Mouse (Mus musculus) retina, postnatal 1 day (tissue): ENCODE data around the gene Ap4e1.
A peak's percentile ranks its signal among the peaks of the same experiment; 100 is the strongest.

ENCODE experiments used
- DNase-seq: peaks from one replicate; pipeline ENCODE4 v3.0.0-alpha.2; 2012

The Ap4e1 gene

DNA sequence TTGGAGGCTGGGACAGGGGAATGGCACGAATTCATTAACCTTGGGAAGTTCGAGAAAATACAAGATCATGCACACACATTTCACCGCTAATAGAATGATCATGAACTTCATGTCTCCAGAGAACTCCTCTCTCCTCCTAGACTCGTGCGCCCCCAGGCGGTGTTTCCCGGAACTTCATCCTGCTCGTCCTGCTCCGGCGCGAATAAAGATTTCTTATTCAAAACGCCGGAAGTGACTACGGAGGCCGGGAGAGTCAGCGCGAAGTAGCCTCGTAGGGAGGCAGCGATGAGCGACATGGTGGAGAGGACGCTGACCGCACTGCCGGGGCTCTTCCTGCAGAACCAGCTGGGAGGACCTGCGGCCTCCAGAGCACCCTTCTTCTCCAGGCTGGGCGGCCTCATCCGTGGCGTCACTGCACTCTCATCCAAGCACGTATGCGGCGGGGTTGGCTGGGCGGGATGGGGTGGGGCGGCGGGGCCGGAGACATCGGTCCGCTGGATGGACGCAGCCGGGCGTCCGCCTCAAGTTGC, at the start of gene Ap4e1:
Gene Ap4e1, plus strand, starts transcription at position 249 of the 530 bp plus-strand sequence.
- DNase-seq, result peak; percentile 97

DNA sequence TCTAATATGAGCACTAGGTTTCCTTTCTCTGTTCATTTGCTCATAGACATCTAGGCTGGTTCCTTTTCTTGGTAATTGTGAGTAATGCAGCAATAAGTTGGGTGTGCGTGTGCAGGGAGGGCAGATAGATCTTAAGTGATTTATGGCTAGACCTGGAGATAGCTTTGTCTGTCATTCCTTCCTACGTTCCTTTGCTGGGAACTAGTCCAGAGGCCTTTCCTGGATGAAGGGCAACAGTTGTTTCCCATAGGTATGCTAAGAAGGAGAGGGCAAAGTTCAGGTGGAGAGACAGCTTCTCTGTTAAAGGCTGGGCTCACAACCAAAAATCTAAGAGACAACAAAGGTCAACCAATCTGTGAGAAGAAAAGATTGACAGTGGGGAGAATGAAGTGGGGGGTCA, 46.8 kb upstream of the Ap4e1 start:
- DNase-seq, result no peak

DNA sequence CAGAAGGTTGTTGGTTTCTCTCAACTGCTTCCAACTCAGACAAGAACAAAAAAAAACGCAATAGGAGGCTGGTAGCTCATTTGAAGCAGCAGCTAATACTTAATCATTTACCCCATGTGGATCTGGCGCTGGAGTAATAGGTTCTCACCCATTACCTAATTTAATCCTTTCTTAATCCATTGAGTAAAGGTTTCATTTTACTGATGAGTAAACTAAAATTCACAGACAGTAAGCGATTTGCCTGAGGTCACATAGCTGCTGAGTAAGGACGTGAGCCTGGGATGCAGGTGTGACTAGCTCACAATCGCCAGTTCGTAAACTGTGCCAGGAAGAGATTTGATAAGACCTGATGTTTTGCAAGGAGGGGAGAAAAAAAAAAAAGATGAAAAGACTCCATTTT, 31.1 kb upstream of the Ap4e1 start:
- no peak for DNase-seq

DNA sequence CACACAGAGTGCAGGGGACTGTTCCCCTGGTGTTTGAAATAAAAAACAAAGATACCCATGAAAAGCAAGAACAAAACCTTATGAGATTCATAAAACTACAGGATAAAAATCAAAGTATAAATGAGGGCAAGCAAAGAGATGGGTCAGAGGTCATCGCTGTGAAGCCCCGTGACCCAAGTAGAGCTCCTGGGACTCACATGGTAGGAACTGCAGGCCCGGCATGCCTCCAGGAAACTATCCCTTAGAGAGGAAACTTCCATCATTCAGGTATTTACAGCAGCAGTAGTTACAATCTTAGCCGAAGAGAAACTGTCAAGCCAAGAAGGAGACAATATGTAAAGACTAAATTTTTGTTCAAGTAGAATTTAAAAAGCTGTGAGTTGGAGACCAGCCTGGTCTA, 25.3 kb upstream of the Ap4e1 start:
- no peak for DNase-seq

DNA sequence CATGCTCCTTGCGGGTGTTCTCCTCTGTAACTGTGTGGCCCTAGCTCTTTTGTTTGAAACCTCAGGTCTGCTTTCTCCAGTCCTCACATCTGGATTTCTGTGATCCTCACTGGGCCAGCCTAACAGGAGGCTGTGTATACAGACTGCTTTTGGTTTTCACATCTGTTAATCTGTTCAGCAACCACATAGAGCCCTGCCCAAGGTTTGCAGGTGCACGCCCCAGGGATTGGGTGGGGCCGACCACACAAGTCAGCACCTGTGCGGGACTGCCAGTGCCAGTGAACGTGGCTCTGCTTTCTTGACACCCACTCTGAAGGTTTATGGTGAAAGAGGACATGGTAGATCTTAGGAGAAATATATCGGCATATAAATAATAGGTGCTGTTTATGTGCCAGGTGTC, 18.6 kb upstream of the Ap4e1 start:
- DNase-seq, result no peak

DNA sequence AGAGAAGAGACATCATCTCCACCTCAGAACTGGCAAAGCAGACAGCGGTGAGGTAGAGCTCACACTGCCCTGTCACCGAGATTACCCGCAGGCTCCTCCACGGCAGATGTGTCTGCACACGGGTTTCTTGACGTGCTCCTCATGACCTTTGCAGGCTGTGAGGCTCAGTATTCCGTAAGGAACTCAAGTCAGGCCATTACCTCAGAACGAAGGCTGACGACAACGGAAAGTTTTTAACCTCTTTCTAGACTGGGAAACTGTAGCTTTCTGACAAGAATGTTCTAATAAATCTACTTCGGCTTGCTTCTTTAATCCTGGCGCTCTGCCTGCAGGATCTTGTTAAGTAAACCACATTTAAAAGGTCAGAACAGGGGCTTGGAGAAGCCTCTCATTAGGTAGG, 15.8 kb upstream of the Ap4e1 start:
- no peak for DNase-seq

DNA sequence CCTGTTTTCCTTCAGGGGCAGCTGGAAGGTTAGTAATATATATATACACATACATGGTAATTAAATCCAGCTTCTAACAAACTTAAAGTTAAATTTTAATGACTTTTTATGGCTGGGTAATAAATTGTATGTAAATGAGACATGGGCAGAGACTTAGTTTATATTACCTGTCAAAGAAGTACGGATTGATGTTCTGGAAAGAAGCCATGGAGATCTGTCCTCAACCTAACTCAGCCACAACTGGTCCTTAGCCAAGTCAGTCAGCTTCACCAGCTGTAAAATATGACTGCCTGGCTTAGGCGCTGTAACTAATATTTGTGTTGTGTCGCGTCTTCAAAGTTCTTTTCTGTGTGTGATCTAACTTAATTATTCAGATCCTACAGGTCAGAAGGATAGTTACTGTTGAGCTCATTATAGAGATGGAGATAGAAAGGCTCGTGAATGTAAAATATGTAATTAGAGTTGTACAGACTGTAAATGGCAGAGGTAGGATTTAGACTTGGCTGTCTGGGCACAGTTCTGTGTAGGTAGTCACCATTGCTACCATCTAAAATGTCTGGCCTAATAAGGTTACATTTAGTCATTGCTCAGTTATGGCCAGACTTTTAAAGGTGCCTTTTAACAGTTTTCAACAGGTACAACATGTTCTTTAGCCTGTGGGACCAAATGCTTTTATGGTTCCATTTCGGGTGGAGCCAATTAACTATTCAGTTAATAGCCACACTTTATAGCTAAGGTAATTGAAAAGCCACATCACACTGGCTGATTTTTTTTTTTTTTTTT, 13.9 kb upstream of the Ap4e1 start:
- DNase-seq, result no peak

DNA sequence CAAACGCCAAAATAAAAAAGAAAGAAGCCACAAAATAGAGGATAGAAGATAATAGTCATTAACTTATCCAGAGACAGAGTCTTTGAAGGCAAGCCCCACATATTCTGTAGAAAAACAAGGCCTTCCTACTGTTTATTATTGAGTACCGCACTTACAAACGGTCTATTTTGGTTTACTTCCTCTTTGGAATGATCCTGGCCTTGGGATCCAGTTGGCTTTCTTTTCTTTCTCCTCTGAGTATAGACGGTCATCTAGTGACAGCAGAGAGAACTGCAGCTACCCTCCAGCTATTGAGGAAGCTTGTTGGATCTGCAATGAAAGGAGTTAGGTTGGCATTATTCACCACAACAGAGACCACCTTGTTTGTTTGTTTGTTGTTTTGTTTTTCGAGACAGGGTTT, 11.8 kb upstream of the Ap4e1 start:
- peak; percentile 76 for DNase-seq

DNA sequence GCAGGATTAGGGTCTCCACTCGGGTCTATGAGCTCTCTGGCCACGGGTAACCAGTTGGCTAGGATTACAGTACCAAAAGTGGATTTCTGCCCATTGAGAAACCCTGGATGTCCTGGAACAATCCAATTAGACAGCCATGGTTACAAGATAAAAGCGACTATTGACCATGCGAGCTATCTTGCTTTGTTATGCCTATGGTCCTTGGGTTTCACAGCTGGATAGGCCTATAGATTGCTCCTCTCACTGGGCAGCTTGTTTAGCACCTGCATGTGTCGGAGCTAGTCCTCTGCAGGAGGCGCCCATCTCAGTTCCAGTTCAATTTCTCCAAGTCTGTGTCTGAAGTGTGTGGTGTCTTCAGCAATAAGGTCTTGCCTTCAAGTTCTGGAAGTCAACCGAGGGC, 10.3 kb upstream of the Ap4e1 start:
- no peak for DNase-seq

DNA sequence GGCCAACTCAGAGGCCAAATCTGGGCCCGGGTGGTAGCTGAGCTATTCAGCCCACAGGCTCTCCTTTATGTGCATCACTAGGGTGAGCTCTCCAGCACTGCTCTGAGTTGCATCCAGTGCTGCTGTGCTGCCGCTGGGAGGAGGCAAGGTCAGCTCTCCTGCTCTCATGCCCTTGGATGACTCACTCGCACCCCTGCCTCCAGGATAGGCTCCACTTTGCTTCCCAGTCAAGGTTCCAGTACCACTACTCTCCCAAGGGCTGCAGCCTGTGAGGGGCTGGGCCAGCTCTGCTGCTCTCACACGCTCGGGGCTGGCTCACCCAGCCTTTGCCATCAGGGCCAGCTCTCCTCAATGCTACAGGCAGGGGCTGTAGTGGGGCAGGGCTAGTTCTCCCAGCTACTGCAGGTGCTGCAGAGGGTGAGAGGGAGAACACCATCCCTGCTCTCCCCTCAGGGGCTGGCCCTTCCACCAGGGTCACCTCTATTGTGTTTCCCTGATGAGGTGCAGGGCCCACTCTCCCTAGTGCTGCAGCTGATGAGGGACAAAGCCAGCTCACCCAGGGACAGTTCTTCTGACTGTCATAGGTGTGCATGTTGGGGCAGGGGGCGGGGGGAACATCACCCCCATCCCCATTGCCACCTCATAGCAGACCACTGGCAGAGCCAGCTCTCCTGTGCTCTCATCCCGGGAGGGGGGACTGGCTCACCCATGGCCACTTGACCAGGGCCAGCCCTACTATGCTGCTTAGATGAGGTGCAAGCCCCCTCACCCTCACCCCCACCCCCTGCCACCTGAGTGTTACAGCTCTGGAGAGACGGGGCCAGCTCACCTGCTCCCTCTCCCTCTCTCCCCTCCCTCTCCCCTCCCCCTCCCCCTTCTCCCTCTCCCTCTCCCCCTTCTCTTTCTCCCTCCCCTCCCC, 7.9 kb upstream of the Ap4e1 start:
- DNase-seq, result no peak

DNA sequence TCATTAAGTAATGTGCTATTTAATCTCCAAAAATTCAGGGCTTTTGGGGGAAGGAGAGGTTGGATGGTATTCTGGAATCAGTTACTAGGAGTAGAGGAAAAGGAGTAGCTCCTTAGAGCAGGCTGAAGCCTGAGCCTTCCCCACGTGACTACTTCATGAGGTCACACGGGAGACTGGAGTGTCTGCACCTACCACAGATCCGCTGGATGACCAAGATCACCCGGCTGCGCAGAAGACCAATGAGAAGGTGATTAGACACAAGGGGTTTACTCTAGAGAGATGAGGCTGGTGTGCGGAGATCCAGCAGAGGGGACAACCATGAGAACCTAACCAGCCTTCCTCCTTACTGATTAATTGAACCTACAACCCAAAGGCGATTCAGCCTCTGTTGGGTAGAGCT, 4.5 kb upstream of the Ap4e1 start:
- no peak for DNase-seq

DNA sequence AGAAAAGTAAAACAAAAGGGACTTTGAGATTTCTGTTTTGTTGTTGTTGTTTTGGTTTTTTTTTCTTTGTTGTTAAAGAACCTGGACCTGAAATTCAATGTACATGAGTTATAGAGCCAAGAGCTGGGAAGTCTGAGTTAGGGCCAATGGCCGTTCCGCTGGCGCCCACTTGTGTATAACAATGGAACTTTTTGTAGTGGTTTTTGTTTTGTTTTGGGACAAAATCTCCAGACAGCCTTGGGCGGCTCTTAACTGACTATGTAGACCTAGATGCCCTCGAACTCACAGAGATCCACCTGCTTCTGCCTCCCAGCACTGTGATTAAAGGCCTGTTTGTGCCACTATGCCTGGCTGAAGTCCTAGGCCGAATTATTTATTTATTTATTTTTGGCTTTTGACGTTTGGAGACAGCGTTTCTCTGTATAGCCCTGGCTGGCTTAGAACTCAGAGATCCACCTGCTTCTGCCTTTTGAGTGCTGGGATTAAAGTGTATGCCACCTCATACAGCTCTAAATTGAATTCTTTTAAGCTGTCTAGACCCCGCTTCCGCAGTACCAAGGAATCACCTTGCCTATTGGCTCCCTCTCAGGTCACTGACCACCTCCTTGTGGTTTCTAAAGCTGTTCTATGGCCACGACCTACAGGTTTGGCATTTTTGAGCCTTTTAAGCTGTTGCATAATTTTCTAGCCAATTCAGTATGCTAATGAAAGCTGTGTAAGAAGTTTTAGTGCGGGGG, 1.7 kb upstream of the Ap4e1 start:
- DNase-seq, result peak; percentile 66

DNA sequence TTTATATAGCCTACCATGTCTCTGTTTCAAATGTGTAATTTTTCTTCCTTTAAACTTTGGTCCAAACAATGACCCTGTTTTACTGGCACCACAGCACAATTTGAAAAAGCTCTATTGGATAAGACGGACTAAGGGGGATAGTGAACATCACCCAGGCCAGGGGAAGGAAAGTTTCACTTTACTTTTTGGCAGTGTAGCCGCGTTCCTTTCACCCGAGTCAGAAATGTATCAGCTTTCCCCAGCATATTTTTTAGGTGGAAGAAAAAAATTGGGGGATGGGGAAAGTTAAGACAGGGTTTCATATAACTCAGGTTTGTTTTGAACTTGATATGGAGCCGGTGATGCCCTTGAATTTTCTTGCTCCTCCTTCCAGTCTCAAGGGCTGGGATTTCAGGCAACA, 1.0 kb upstream of the Ap4e1 start:
- DNase-seq, result no peak

DNA sequence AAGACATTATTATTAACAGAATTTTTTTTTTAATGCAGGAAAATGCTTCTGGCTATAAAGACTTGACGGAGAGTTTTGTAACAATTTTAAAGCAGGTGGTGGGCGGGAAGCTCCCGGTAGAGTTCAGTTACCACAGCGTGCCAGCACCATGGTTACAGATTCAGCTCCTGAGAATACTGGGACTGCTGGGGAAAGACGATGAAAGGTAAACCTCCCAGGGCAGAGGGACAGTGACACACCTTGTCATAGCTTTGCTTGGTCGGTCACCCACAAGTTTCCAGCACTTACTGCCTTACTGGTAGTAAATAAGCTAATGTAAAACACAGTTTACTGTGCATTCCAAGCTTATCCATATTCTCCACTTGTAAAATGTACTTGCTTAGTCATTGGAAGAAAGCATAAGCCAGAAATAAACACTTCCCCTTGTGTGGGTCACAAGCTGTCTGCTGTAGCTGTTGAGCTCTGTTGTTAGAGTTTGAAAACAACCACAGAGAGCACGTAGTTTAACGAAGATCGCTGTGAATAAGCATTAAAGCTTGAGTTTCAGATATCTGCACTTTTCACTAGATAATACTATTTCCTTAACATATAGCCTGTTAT, 26.6 kb downstream of the Ap4e1 start:
- DNase-seq, result no peak

DNA sequence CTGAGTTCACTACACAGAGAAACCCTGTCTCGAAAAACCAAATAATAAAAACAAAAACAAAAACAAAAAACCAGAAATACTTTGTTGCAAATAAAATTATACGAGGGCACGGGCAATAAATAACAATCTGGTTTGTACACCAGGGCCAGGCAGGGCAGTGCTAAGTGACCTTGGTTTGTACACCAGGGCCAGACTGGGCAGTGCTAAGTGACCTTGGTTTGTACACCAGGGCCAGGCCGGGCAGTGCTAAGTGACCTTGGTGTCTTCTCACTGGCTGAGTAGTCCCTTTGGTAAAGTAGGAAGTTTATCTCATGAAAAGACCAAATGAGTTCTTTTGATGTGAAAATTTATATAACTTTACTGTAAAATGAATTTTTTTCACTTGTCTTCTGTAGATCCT, 28.8 kb downstream of the Ap4e1 start:
- no peak for DNase-seq

DNA sequence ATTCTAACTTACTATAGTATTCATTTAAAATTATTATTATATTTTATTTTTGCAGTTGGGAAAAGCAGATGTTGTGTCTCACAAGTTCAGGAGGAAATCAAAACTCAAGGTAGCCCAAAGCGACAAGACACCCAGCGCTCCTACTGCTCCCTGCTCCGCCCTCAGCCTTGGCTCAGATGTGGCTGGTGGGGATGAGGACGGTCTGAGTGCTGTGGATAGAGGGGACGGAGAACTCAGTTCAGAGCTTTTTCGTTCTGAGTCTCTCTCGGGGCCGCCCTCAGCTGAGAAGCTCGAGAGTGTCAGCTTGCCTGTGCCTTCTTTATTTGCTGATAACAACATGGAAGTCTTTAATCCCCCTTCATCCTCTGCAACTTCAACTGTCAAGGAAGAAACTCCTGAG, 53.0 kb downstream of the Ap4e1 start:
- DNase-seq, result no peak

DNA sequence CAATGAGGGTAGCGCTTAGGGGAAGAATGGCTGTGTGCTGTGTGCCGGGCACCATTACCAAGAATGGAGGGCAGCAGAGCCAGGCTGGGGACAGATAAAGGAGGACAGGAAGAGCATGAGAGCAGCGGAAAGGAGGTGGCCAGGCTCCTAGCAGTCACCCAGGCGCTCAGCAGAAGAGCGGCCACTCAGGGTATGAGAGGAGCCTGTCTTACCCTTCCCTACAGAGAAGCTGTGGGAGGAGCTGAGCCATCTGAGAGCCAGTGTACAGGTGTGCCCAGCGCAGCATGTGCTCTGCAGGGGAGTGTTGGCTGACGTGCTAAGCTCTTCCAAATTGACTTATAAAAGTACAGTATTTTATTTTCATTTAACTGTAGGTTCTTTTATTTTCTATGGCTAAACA, 60.3 kb downstream of the Ap4e1 start:
- no peak for DNase-seq

DNA sequence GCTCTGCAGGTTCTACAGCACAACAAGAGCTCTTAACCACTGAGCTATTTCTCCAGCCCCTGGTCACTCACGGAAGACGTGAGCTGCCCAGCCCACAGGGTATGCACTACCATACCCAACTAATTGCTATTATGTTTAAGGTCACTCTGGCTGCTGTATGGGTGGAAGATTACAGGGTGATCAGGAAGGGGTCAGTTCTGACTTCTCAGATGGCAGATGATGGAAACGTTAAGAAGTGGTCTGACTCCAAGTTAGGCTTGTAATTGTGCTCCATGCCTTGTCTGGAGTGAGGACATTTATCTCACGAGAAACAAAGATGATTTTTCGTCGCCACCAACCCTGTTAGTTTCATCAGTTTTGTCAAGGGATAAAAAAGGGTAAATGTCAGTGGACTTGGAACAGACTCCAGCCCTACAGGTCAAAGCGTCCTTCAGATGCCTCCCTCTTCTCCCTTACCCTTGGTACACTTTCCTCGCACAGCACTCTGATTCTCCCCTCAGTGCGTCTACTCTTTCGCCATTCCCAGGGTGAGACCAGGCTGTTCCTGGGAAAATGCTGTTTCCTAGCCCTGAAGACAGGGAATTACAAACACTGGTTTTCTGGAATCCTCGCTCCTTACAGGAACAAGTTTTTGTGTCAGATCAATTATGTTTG, 61.4 kb downstream of the Ap4e1 start:
- no peak for DNase-seq

DNA sequence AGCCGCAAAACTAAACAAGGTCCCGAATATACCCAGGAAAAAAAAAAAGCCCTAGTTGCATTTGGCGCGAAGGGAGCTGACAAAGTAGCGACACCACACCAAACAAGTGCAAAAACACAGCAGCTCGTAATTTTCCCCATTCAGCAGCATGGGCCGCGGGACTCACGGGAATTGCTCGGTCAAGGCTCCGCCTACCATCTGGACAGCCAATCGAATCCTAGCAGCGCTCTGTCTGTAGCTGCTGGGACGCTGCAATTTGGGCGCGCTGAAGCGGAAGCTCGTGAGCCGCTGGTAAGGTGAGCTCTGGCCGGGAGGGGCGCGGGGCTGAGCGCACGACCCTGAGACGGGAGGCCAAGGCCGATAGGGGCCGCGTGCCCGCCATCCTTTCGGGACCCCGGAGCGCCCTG, 61.9 kb downstream of the Ap4e1 start, which contains the start of gene Blvra:
Gene Blvra, plus strand, starts transcription at position 231 of the 407 bp plus-strand sequence.
- peak; percentile 96 for DNase-seq

DNA sequence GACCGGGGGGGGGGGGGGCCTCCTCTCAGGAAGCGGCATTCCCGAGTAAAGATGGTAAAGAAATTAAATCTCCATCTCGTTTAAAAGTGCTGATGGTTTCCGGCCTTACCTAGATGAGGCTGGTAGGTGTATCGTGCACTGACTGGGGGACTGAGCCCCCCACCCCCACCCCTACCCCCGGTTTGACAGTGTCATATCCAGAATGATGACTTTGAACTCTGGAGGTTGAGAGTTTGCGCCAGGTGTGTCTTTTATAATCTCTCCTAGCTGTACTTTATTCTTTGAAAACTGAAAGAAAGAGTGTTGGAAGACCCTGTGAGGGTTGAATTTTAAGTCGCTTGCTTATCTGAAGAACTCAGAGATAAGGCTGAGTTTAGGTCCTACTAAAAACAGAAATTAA, 62.4 kb downstream of the Ap4e1 start:
- peak; percentile 1 for DNase-seq

DNA sequence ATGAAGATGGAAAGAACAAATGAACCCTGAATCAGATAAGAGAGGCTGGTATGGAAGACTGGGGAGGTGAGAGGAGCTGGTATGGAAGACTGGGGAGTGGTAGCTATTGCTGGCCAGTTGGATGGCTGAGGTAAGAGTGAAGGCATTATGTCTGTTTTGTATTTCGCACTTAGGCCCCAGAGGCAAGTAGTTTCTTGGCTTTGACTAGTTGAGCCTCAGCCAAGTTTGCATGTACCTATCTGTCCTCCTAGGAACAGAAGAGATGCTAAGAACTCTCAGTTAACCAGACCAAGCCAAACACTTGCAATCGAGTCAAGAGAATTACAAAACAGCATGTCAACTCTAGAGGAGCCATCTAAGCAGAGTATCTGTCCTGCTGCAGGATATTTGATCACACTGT, 65.6 kb downstream of the Ap4e1 start:
- no peak for DNase-seq

DNA sequence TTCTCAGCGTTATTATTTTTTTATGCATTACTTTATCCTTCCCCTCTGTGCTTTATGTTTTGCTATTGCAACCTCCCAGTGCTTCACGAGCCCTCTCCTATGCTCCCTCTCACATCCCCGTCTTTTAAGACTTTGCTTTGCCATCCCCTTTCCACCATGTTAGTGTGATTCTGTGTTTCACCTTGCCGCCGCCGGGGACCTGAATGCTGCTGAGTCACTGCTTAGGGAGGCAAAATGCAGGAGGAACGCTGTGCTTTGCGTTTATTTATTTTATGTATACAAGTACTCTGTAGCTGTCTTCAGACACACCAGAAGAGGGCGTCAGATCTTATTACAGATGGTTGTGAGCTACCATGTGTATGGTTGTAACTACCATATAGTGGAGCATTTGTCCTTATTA, 69.1 kb downstream of the Ap4e1 start:
- no peak for DNase-seq
